Mouse (Mus musculus) retina, postnatal 7 days (tissue): ENCODE data around the gene Tbc1d12.

Experiments used
- DNase-seq: peaks from one replicate; pipeline ENCODE4 v3.0.0-alpha.2; 2012; ENCODE audit warnings: low read depth, low spot score

Tbc1d12 gene

GRCm38 (mm10) chr19:38914926-38915325 is 78.5 kb downstream of the Tbc1d12 start:
- no peak for DNase-seq

DNA sequence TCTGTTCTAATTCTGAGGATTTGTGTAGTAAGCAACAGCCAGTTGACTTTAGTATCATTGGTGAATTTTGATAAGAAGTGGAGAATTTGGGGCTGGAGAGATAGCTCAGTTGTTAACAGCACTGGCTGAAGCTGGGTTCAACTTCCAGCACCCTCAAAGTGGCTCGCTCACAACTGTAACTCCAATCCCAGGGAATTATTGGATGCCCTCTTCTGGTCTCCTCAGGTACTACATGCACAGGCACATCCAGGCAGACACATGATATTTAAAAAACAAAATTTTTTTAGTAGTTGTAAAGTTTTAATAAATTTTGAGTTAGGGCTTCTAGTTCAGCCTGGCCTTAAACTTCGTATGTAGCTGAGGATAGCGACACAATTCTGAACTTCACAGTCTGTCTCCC is 79.3 kb downstream of the Tbc1d12 start:
- DNase-seq: no peak

DNA sequence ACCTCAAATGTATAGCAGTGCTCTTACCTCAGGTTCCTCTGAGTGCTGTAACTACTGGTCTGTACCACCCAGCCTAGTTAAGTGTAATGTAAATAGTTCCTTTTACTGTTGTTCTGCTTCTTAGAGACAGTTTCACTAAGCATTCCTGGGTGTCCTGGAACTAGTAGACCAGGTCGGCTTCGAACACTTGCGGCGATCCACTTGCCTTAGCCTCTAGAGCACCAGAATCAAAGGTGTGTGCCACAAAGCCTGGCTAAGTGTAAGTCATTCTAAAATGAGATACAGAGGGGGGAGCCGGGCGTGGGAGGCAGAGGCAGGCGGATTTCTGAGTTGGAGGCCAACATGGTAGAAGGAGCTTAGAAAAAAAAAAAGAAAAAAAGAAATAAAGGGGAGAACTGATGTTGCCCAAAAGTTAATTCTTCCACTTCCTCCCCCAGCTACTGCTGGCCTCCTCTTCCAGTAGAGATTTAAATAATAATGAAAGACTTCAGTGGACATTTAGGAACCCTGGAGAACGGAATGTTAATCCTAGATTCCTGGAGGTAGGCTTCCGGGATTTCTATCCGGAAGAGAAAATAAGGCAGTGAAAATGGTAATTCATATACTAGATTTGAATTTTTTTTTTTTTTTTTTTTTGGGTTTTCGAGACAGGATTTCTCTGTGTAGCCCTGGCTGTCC is 92.2 kb downstream of the Tbc1d12 start:
- DNase-seq: no peak

DNA sequence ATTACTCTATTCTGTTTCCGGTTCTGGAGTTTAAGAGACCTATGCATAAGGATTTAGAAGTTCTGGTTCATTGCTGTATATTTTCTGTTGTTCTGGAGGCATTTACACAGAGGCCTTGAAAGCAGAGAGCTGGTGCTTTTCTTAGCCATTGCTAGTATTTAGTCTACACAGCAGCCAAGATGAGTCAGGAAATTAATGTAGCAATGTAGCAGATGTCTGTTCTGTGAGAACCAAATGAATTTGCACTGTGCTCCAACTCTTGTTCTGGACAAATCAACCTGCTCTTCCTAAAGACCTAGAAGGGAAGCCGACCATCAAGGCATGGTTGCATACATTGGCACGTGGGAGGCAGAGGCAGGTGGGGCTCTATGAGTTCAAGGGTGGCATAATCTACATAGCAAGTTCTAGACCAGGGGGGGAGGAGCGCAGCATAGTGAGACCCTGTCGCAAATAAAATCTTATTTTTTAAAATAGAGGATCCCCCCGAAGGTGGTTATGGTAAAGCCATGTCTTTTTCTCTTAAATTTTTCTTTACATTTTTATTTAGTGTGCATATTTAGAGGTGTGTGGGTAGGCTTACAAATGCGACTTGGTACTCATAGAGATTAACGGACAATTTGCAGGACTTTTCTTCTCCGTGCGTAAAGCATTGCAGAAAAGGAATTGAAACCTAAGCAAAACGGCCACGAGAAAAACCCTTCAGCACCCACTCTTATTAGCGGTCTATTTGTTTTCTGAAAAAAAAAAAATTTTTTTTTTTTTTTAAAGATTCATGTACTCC is 93.3 kb downstream of the Tbc1d12 start:
- no peak for DNase-seq

DNA sequence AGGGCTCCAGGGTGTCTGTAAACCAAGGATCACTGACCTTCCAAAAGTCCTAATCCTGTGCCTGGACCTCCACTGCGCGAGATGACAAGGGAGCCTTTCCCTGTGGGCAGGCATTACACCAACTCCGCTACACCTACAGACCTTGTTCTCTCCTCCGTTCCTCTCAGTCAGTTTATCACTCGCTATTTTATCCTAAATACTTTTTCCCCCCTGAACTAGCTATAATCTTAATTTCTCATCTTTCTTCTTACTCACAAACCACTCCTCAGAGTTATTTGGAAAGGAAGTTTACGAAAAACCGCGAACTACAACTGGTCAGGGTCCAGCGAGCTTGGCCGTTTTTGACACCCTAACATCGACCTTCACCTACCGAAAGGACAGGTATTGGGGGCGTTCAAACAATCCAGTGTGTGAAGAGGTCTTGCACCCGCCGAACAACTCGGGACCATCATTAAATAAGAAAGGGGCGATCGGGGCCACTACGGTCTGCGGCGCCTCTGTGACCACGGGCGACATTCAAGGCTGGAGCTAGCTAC is 93.9 kb downstream of the Tbc1d12 start:
- DNase-seq: no peak

- DNase-seq: peak; percentile 88
These were observed 94.6 kb downstream of the Tbc1d12 start, which contains the start of gene Hells for GRCm38 (mm10) chr19:38930788-38931565. Hells (plus strand) TSS chr19:38930915.

DNA sequence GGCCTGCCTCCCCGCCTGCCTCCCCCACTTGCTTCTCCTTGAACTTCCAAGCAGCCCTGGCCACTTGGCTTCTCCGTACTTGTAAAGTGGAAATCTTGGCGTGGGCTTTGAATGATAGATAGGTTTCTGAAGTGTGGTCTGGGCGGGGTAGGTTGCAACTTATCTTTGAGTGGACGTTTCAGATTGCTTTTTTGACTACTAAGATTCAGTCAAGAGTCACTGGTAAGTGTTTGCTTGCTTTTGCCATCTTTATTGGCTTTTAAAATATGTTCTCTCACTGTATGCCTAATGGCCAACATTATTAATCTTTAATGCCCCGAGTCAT is 95.1 kb downstream of the Tbc1d12 start:
- DNase-seq: no peak

DNA sequence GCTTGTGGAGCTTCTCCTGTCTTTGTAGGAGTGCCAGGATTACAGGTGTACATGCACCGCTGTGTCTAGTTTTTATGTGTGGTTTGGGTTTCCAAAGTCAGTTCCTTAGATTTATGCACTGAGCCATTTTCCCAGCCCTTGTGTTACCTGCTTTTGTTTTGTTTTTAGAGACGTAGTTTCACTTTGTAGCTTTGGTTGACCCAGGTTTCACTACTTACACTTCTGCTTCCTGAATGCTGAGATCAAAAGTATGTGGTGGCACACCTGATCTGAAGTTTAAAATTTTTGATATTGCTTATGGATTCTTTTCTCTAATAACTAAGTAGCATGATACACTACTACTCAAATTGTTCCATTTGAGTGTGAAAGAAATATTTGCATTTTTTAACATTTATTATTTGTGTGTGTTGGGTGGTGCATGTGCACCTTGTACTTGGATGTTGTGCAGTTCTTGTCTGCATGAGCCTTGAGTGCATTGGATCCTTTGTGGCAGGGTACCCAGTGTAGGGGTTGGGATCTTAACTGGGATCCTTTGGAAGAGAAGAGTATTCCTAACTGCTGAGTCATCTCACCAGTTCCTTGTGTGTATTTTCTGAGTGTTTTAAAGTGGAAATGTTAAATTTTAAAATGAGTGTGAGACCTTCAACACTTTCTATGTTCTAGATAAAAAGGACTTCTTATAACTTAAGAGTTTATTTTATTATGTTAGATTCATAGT is 108.4 kb downstream of the Tbc1d12 start:
- no peak for DNase-seq
